Mouse (Mus musculus): Measurements from ENCODE around the gene Lyst. TPM values are rescaled to one million over a fixed set of nuclear protein-coding genes. Genes with fewer than 3 reads are reported as not detected.

Lyst gene
- polyA plus RNA-seq (2021; fragmentation: Nextera tagmentation), result 6.9 and 7.4 TPM in 2 replicates
- long read RNA-seq, experiment 1, full-length matches to known transcripts, result 4 of 29 reads
- long read RNA-seq, experiment 1, partial matches to known transcripts, result 20 of 29 reads
- long read RNA-seq, experiment 1, other reads (novel, unspliced or antisense), result 5 of 29 reads
- long read RNA-seq, experiment 2, partial matches to known transcripts, result 33 of 42 reads
- long read RNA-seq, experiment 2, other reads (novel, unspliced or antisense), result 8 of 42 reads

DNA sequence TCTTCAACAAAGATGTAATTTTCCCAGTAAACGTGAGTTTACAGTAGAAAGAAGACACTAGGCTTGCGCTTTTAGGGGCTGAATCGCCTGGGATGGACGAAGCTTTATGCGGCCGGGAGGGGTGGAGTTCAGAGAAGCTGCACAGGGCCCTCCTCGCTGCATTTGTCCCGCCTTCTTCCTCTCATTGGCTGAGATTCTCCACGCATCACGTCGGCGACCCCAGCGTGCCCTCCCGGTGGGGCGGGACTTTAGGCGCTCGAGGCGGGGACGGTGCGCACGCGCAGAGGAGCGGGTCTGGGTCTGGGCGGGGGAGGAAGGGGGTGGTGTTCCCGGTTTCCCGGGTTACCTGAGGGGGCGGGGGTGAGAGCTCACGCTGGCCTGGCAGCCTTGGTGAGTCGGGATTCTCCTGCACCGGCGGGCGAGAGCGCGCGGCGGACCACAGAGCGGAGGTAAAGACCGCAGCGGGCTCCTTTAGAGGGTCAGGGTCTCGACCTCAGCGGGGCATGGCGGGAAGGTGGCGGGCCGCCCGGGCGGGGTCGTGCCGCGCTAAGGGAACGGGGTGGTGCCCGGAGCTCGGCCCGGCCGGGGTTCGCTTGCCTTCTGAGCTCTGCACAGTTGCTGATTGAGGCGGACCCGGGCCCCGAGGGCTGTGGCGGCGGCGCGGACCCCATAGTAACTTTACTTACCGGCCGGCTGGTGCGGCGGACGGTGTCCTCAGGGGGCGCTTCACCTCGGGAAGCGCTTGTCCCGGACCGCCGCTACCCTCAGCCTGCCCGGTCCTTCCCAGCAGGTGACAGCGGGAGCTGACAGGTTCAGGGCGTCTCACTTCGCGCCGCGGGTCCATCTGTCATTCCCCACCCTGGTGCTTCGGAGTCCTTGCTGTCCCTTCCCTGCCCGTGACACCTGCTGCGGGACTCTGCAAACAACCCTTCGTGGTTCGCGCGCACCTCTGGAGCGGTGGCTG, at the start of gene Lyst:
Lyst (plus strand) TSS at position 350 of the 964 bp plus-strand sequence.

DNA sequence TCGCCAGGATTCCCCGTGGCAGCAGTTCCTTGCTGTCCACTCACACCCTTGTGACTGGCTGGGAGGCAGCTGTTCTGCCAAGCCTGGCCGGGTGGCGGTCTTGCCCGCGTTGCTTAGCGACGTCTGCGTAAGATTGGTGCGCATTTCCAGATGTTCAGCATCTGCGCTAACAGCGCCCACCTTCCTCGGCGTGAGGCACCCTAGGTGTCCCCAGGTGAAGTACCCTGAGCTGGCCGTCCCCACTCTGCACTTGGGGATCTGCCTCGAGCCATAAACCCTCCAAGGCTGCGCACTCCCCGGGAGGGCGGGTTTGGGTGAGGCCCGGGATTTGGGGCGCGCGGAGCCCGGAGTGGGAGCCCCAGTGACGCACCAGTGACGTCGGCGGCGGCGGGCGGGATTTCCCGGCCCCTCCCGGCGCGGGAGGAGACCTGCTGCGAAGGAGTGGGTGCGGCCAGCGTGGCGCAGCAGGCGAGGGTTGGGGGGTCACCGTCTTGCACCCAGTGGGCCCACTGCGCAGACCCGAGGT, 193.8 kb downstream of the Lyst start, which contains the start of gene Gng4:
Gng4 (plus strand) TSS at position 166 of the 526 bp plus-strand sequence.

Other genes starting within 250 kb of the Lyst start
- 8.9 and 11.0 TPM in 2 replicates for gene Gpr137b, start 196.4 kb upstream of the Lyst start, polyA plus RNA-seq (2021; fragmentation: Nextera tagmentation)
- gene Nid1, start 152.8 kb upstream of the Lyst start, polyA plus RNA-seq (2021; fragmentation: Nextera tagmentation), result 0.93 and 1.3 TPM in 2 replicates
- 31.2 and 47.6 TPM in 2 replicates for gene Gng4, start 193.7 kb downstream of the Lyst start, polyA plus RNA-seq (2021; fragmentation: Nextera tagmentation)

Data from layer of hippocampus, adult 6 months (tissue).